Mouse (Mus musculus) stomach, postnatal 0 days (tissue): ENCODE measurements around the gene Nubp2. TPM values are rescaled to one million over a fixed set of nuclear protein-coding genes. Genes with fewer than 3 reads are reported as not detected.

Source experiments
- ATAC-seq: fragments of 200-750 bp; cut with Nextera tagmentation; 2 replicates; pipeline ENCODE4 v1.8.0; 2017; ENCODE audit not compliant: low FRiP score, low TSS enrichment
- DNase-seq: peaks from one replicate; pipeline ENCODE4 v3.0.0-alpha.2; 2016; ENCODE audit warnings: low spot score
- H3K27ac ChIP-seq: fragments of 300-500 bp; sonication (generic); replicated peaks from 2 replicates; pipeline ENCODE4 v1.5.1; 2014; ENCODE audit warnings: mild to moderate bottlenecking, control low read depth
- H3K27me3 ChIP-seq: fragments of 300-500 bp; sonication (generic); 2 replicates; pipeline ENCODE4 v1.6.1; 2014; ENCODE audit warnings: low read length; ENCODE audit not compliant: control insufficient read depth, insufficient read depth
- H3K36me3 ChIP-seq: fragments of 300-500 bp; sonication (generic); 2 replicates; pipeline ENCODE4 v1.6.1; 2014; ENCODE audit warnings: low read length, mixed read lengths; ENCODE audit not compliant: control insufficient read depth, insufficient read depth
- H3K4me1 ChIP-seq: fragments of 300-500 bp; sonication (generic); replicated peaks from 2 replicates; pipeline ENCODE4 v1.6.1; 2014; ENCODE audit warnings: antibody characterized with exemption; ENCODE audit not compliant: control insufficient read depth, insufficient read depth
- H3K4me2 ChIP-seq: fragments of 300-500 bp; sonication (generic); replicated peaks from 2 replicates; pipeline ENCODE4 v1.6.1; 2014; ENCODE audit warnings: low read depth, mild to moderate bottlenecking, control low read depth, moderate library complexity
- H3K4me3 ChIP-seq: fragments of 300-500 bp; sonication (generic); 2 replicates; pipeline ENCODE4 v1.5.1; 2014; ENCODE audit warnings: low read depth, low read length, control low read depth
- H3K9ac ChIP-seq: fragments of 300-500 bp; sonication (generic); 2 replicates; pipeline ENCODE4 v1.6.1; 2014; ENCODE audit warnings: mild to moderate bottlenecking, low read length, control low read depth, mixed read lengths
- H3K9me3 ChIP-seq: fragments of 300-500 bp; sonication (generic); 2 replicates; pipeline ENCODE4 v1.6.1; 2016; ENCODE audit warnings: low read length; ENCODE audit not compliant: control insufficient read depth
- CTCF ChIP-seq: IDR thresholded peaks from 2 replicates; pipeline ENCODE4 v1.5.1; 2016; ENCODE audit warnings: antibody characterized with exemption, low read depth, mild to moderate bottlenecking, moderate library complexity
- EP300 ChIP-seq: optimal IDR thresholded peaks from 2 replicates; pipeline ENCODE3; 2016; ENCODE audit warnings: antibody characterized with exemption
- WGBS: fragments of 180-500 bp; shearing (Covaris S2); extraction: QIAGEN DNeasy Blood & Tissue Kit; methylation state at CpG from one replicate; pipeline ENCODE4 v1.1.7; 2014; 5-methylcytosine and 5-hydroxymethylcytosine counted together
- polyA plus RNA-seq: library from polyadenylated mRNA; unstranded; fragments of >200 nt; fragmentation: Nextera tagmentation; extraction: Ambion mirVana; gene quantifications from 2 replicates; pipeline ENCODE4 v1.2.1, GENCODE M21; 2015

Nubp2 gene
- 39.4 and 40.5 TPM in 2 replicates for polyA plus RNA-seq

GRCm38 (mm10) chr17:24886134-24886931 lies at the start of gene Nubp2, which contains the start of gene Spsb3:
TSS of gene Nubp2 (minus strand) at chr17:24886349.
TSS of gene Spsb3 (plus strand) at chr17:24886643.
- DNase-seq: peak; percentile 99
- under 1% methylated on average over 69 of the region's 69 CpGs for WGBS

GRCm38 (mm10) chr17:24935666-24936065 lies 49.5 kb upstream of the Nubp2 start:
- Histone ChIP-seq H3K4me1 (peaks cover 4% of the 10 kb centered on the region; the same call in 1 of the 2 replicates), H3K9ac (peak overlapping the region; percentile 82), H3K4me3 (peak overlapping the region; percentile 74), H3K9me3 (no peaks in the 10 kb centered on the region), H3K27ac (no peak overlapping the region; the same call in 1 of the 2 replicates), H3K36me3 (no peaks in the 10 kb centered on the region), H3K27me3 (no peaks in the 10 kb centered on the region), H3K4me2 (peak overlapping the region; percentile 80)
- TF ChIP-seq EP300 (no peak), CTCF (no peak)
- no peak for DNase-seq
- ATAC-seq: no peak

More at GRCm38 (mm10) chr17:24886134-24886931, at the start of gene Nubp2, which contains the start of gene Spsb3:
- Histone ChIP-seq H3K4me3 (peak within 1 kb of the TSS; percentile 85), H3K27me3 (no peaks in the 10 kb centered on the region), H3K27ac (peak within 1 kb of the TSS; percentile 86), H3K36me3 (peaks cover 10% of the 10 kb centered on the region), H3K4me1 (peaks cover 3% of the 10 kb centered on the region), H3K4me2 (peak within 1 kb of the TSS; percentile 90), H3K9me3 (no peaks in the 10 kb centered on the region), H3K9ac (peak within 1 kb of the TSS; percentile 83)
- TF ChIP-seq EP300 (peak; percentile 96), CTCF (peak; percentile 33)
- peak; percentile 96 for ATAC-seq

- Histone ChIP-seq H3K9ac (0 out of 2 replicates have a peak overlapping the region, but pooled peaks have one; percentile 23), H3K9me3 (no peaks in the 10 kb centered on the region), H3K4me3 (0 out of 2 replicates have a peak overlapping the region, but pooled peaks have one; percentile 4), H3K4me1 (peaks cover 4% of the 10 kb centered on the region; the same call in 1 of the 2 replicates), H3K36me3 (no peaks in the 10 kb centered on the region), H3K27me3 (no peaks in the 10 kb centered on the region), H3K4me2 (peak overlapping the region; percentile 80; the same call in 1 of the 2 replicates), H3K27ac (no peak overlapping the region)
- DNase-seq (no peak), ATAC-seq (no peak)
- no peak for TF ChIP-seq EP300
- TF ChIP-seq CTCF: no peak
- WGBS: 61% methylated on average over 4 of the region's 4 CpGs
These were observed 48.8 kb upstream of the Nubp2 start for GRCm38 (mm10) chr17:24934926-24935325.

- H3K9ac ChIP-seq: no peak overlapping the region
- peaks cover 4% of the 10 kb centered on the region; the same call in 1 of the 2 replicates for H3K4me1 ChIP-seq
- no peaks in the 10 kb centered on the region for H3K36me3 ChIP-seq
- no peak overlapping the region for H3K4me2 ChIP-seq
- H3K4me3 ChIP-seq: no peak overlapping the region
- ATAC-seq (no peak), DNase-seq (no peak)
- H3K9me3 ChIP-seq: no peaks in the 10 kb centered on the region
- WGBS: 67% methylated on average over 4 of the region's 4 CpGs
- H3K27ac ChIP-seq: no peak overlapping the region
- H3K27me3 ChIP-seq: no peaks in the 10 kb centered on the region
- TF ChIP-seq CTCF: no peak
- no peak for TF ChIP-seq EP300
These were observed 47.0 kb upstream of the Nubp2 start for GRCm38 (mm10) chr17:24933163-24933562.

- H3K4me3 ChIP-seq: no peak overlapping the region
- H3K4me2 ChIP-seq: no peak overlapping the region
- H3K9ac ChIP-seq: no peak overlapping the region
- TF ChIP-seq EP300 (no peak), CTCF (no peak)
- no peaks in the 10 kb centered on the region for H3K27me3 ChIP-seq
- H3K27ac ChIP-seq: no peak overlapping the region
- peaks cover 4% of the 10 kb centered on the region; the same call in 1 of the 2 replicates for H3K4me1 ChIP-seq
- H3K36me3 ChIP-seq: 0 out of 2 replicates have a peak, but pooled peaks cover 3% of the 10 kb centered on the region
- ATAC-seq (no peak), DNase-seq (no peak)
- 86% methylated on average over 4 of the region's 4 CpGs for WGBS
- H3K9me3 ChIP-seq: no peaks in the 10 kb centered on the region
These were observed 46.3 kb upstream of the Nubp2 start for GRCm38 (mm10) chr17:24932431-24932830.

- Histone ChIP-seq H3K27ac (no peak overlapping the region), H3K36me3 (peaks cover 13% of the 10 kb centered on the region; the same call in 1 of the 2 replicates), H3K27me3 (no peaks in the 10 kb centered on the region), H3K4me3 (no peak overlapping the region), H3K4me2 (no peak overlapping the region), H3K4me1 (no peaks in the 10 kb centered on the region), H3K9me3 (no peaks in the 10 kb centered on the region), H3K9ac (no peak overlapping the region)
- TF ChIP-seq CTCF: no peak
- TF ChIP-seq EP300: no peak
- ATAC-seq (0 out of 2 replicates have a peak, but pooled peaks have one; percentile 32), DNase-seq (no peak)
- 86% methylated on average over 1 of the region's 1 CpGs for WGBS
These were observed 43.4 kb upstream of the Nubp2 start for GRCm38 (mm10) chr17:24929506-24929905.
